Mouse (Mus musculus): Measurements from ENCODE around the gene Mettl14. TPM values are rescaled to one million over a fixed set of nuclear protein-coding genes. Genes with fewer than 3 reads are reported as not detected.

Mettl14 gene
- total and polyA plus RNA-seq, 3 experiments, result 8.5 to 18.8 TPM; not detected in 1

- TF ChIP-seq NELFE (IDR thresholded peaks at IDR 0.05; ENCODE audit: low read depth, low read length) (no peak), MAX (IDR thresholded peaks at IDR 0.05; ENCODE audit: low read length) (no peak), CHD1 (IDR thresholded peaks at IDR 0.05; ENCODE audit: low read depth, low read length) (no peak), POLR2A (IDR thresholded peaks at IDR 0.05; ENCODE audit: control insufficient read depth in 1 of 2, insufficient read depth in 1 of 2, low read depth in 1 of 2, low read length in 2 of 2, poor library complexity in 1 of 2) (no peak), TBP (IDR thresholded peaks at IDR 0.05; ENCODE audit: low read depth, low read length) (no peak), ELF1 (IDR thresholded peaks at IDR 0.05; ENCODE audit: low read depth, low read length) (no peak)
- H3K79me2 ChIP-seq (ENCODE audit: control insufficient read depth, insufficient read depth, low read length, poor library complexity), result no peaks in the 10 kb centered on the region
- no peak overlapping the region for H3K27ac ChIP-seq (ENCODE audit: control insufficient read depth, low read depth, low read length)
- H3K36me3 ChIP-seq (ENCODE audit: control insufficient read depth in 1 of 2, insufficient read depth in 2 of 2, low read length in 2 of 2), result no peaks in the 10 kb centered on the region
- no peaks in the 10 kb centered on the region for H3K9me3 ChIP-seq (replicated peaks; ENCODE audit: insufficient read depth, low read length)
- H3K4me1 ChIP-seq (ENCODE audit: control insufficient read depth in 1 of 2, insufficient read depth in 2 of 2, low read length in 2 of 2), result no peaks in the 10 kb centered on the region
- peaks cover 1 to 2% of the 10 kb centered on the region in 2 experiments; a peak in 2 of 4 replicates for H3K27me3 ChIP-seq (ENCODE audit: control insufficient read depth in 1 of 2, insufficient read depth in 2 of 2, low read length in 2 of 2)
- H3K4me3 ChIP-seq (ENCODE audit: control insufficient read depth in 1 of 2, insufficient read depth in 1 of 2, low read depth in 2 of 2, low read length in 2 of 2), result no peak overlapping the region
- no peak overlapping the region for H3K9ac ChIP-seq (ENCODE audit: control insufficient read depth, low read depth, low read length, poor library complexity, severe bottlenecking)
- DNase-seq (ENCODE audit: low read depth, low spot score), result no peak
Observed at GRCm38 (mm10) chr3:123395611-123396010, 9.7 kb upstream of the Mettl14 start.

- Histone ChIP-seq H3K27ac (ENCODE audit: control insufficient read depth, low read depth, low read length) (no peak overlapping the region), H3K79me2 (ENCODE audit: control insufficient read depth, insufficient read depth, low read length, poor library complexity) (no peaks in the 10 kb centered on the region), H3K4me3 (ENCODE audit: control insufficient read depth in 1 of 2, insufficient read depth in 1 of 2, low read depth in 2 of 2, low read length in 2 of 2) (no peak overlapping the region), H3K9me3 (replicated peaks; ENCODE audit: insufficient read depth, low read length) (no peaks in the 10 kb centered on the region), H3K36me3 (ENCODE audit: control insufficient read depth in 1 of 2, insufficient read depth in 2 of 2, low read length in 2 of 2) (no peaks in the 10 kb centered on the region), H3K4me1 (ENCODE audit: control insufficient read depth in 1 of 2, insufficient read depth in 2 of 2, low read length in 2 of 2) (no peaks in the 10 kb centered on the region), H3K27me3 (ENCODE audit: control insufficient read depth in 1 of 2, insufficient read depth in 2 of 2, low read length in 2 of 2) (peaks cover 0 to 1% of the 10 kb centered on the region in 2 experiments; a peak in 1 of 4 replicates), H3K9ac (ENCODE audit: control insufficient read depth, low read depth, low read length, poor library complexity, severe bottlenecking) (no peak overlapping the region)
- no peak for TF ChIP-seq E2F4 (IDR thresholded peaks at IDR 0.05; ENCODE audit: borderline replicate concordance, low read depth, low read length)
- no peak for TF ChIP-seq KAT2A (conservative IDR thresholded peaks at IDR 0.05; ENCODE audit: low read depth, low read length)
- TF ChIP-seq GABPA (IDR thresholded peaks at IDR 0.05; ENCODE audit: low read depth, low read length), result no peak
- no peak for TF ChIP-seq MEF2A (IDR thresholded peaks at IDR 0.05; ENCODE audit: extremely low read depth, insufficient replicate concordance, low read depth, low read length, poor library complexity, severe bottlenecking)
- TF ChIP-seq MYC (IDR thresholded peaks at IDR 0.05; ENCODE audit: low read depth, low read length), result no peak
- TF ChIP-seq MAFK (IDR thresholded peaks at IDR 0.05; ENCODE audit: borderline replicate concordance, low read depth, low read length), result no peak
- TF ChIP-seq TBP (IDR thresholded peaks at IDR 0.05; ENCODE audit: low read depth, low read length), result no peak
- TF ChIP-seq POLR2AphosphoS2 (IDR thresholded peaks at IDR 0.05; ENCODE audit: low read length), result no peak
- TF ChIP-seq MXI1 (IDR thresholded peaks at IDR 0.05; ENCODE audit: low read depth, low read length), result no peak
- TF ChIP-seq TAL1 (IDR thresholded peaks at IDR 0.05; ENCODE audit: low read length), result no peak
- no peak for TF ChIP-seq ELF1 (IDR thresholded peaks at IDR 0.05; ENCODE audit: low read depth, low read length)
- TF ChIP-seq ZNF384 (IDR thresholded peaks at IDR 0.05; ENCODE audit: low read depth, low read length), result no peak
- TF ChIP-seq HCFC1 (IDR thresholded peaks at IDR 0.05; ENCODE audit: low read depth, low read length), result no peak
- no peak for TF ChIP-seq EP300 (IDR thresholded peaks at IDR 0.05; ENCODE audit: low read depth in 1 of 2, low read length in 2 of 2)
- TF ChIP-seq MAZ (IDR thresholded peaks at IDR 0.05; ENCODE audit: low read depth, low read length), result no peak
- DNase-seq (ENCODE audit: low read depth, low spot score), result no peak
Observed at GRCm38 (mm10) chr3:123391180-123391579, 5.3 kb upstream of the Mettl14 start.

Data from MEL (cell line).